Mouse (Mus musculus) pancreas, adult 10 weeks (tissue): ENCODE results near the gene Fbxw15. TPM values are rescaled to one million over a fixed set of nuclear protein-coding genes. Genes with fewer than 3 reads are reported as not detected.

Experiments used
- polyA plus RNA-seq: library from polyadenylated mRNA; stranded (reverse); fragments of 350-450 nt; fragmentation: Illumina TruSeq; extraction: RNeasy Lipid Tissue Mini Kit (QIAGEN cat#74804); gene quantifications from one replicate; pipeline ENCODE4 v1.2.3, GENCODE M21; 2015; ENCODE audit warnings: low read depth, low replicate concordance; ENCODE audit not compliant: insufficient read depth

Gene Fbxw15
- not detected for polyA plus RNA-seq

GRCm38 (mm10) chr9:109568162-109568561 is at the start of gene Fbxw15:
Fbxw15 (minus strand) TSS chr9:109568262.

Other genes with a start within 250 kb of the Fbxw15 start
- gene Fbxw28, start 228.6 kb downstream of the Fbxw15 start, polyA plus RNA-seq: not detected
- gene Fbxw22, start 164.0 kb downstream of the Fbxw15 start, polyA plus RNA-seq: not detected
- gene Fbxw16, start 119.1 kb downstream of the Fbxw15 start, polyA plus RNA-seq: not detected
- gene Fbxw19, start 72.4 kb downstream of the Fbxw15 start, polyA plus RNA-seq: not detected
- not detected for gene Fbxw24, start 57.8 kb upstream of the Fbxw15 start, polyA plus RNA-seq
- not detected for gene Fbxw25, start 96.4 kb upstream of the Fbxw15 start, polyA plus RNA-seq
- not detected for gene Fbxw18, start 134.4 kb upstream of the Fbxw15 start, polyA plus RNA-seq
- gene Fbxw26, start 177.8 kb upstream of the Fbxw15 start, polyA plus RNA-seq: not detected
- not detected for gene Fbxw27, start 222.4 kb upstream of the Fbxw15 start, polyA plus RNA-seq
- not detected for gene Spink8, start 244.0 kb upstream of the Fbxw15 start, polyA plus RNA-seq